Mouse (Mus musculus) frontal cortex, adult 2 months (tissue): ENCODE data around the gene Usp44. TPM values are rescaled to one million over a fixed set of nuclear protein-coding genes. Genes with fewer than 3 reads are reported as not detected.
A peak's percentile ranks its signal among the peaks of the same experiment; 100 is the strongest.
"Not testable (repeated sequence)": the region's sequence is repeated elsewhere in the genome, so short reads cannot be mapped to it uniquely, and the experiment has no call there.

Source experiments
- DNase-seq, 2 experiments: peaks; one replicate each; pipeline ENCODE4 v3.0.0; 2022; ENCODE audit warnings: low spot score in 1 of 2; ENCODE audit errors: extremely low spot score in 1 of 2
- polyA plus RNA-seq: library from polyadenylated mRNA; depleted of rRNA; stranded (reverse); fragments of >200 nt; gene quantifications from 2 replicates; pipeline ENCODE4 v1.2.3, GENCODE M21; 2012; rRNA removed

Gene Usp44
- 0.04 TPM in 2 replicates for polyA plus RNA-seq

DNA sequence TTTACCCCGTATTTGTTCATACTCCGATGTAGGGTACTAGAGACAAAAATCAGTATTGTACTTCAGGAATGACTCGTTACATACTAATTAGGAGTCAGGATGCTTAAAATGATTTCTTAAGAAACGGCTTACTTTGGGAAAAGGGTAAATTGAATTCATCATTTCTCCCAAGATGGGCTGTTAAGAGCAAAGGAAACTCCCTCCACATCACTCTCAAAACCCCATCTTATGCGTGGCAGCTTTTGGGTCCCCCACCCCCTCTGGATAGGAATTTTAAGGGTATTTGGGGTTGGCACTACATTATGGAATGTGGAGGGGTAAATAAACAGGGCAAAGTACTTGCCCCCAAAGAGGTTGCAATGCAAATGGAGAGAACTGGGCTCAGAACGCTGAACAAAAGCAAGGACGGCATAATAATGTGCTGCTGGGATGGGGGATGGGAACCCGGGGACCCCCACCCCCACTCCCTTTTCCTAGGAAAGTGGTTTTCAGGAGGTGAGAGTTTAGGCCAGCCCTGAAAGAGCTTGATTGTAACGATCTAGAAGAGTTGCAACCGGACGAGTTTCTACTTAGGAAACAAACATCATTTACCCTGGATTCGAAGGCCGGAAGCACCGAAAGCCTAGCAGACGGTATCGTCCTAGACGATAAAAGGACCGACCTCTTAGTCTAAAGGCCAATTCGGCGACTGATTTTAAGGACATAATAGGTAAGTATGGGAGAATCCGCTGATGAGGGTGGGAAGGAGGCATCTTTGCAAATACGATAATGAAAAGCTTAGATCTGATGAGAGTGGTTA is at the start of gene Usp44:
Gene Usp44, plus strand, starts transcription at position 625 of the 799 bp plus-strand sequence.
- DNase-seq = no peak

- DNase-seq = peak in 1 of 2 experiments; percentile 45
Observed at GRCm38 (mm10) chr10:93783216-93784013, 47.9 kb upstream of the Usp44 start.

- no peak for DNase-seq
Observed at GRCm38 (mm10) chr10:93799711-93800362, 31.5 kb upstream of the Usp44 start.

DNA sequence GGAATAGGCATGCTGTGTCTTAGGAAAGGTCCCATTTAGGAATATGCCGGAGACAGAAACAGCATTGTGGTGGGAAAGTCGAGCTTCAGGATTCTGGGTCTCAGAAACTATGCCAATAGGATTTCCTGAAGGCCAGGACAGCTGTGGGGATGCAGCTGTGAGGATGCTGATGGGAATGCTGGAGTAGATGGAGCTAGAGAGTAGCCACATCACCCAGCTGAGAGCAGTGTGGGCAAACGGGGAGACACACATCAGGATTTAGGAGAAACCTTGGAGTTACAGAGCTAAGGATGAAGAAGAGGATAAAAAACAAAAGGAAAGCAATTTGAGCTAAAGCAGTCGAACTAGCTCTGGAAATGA is 31.0 kb upstream of the Usp44 start:
- DNase-seq = no peak

GRCm38 (mm10) chr10:93800895-93801294 is 30.5 kb upstream of the Usp44 start:
- no peak for DNase-seq

- no peak for DNase-seq
Observed at GRCm38 (mm10) chr10:93803199-93803598, 28.2 kb upstream of the Usp44 start.

DNA sequence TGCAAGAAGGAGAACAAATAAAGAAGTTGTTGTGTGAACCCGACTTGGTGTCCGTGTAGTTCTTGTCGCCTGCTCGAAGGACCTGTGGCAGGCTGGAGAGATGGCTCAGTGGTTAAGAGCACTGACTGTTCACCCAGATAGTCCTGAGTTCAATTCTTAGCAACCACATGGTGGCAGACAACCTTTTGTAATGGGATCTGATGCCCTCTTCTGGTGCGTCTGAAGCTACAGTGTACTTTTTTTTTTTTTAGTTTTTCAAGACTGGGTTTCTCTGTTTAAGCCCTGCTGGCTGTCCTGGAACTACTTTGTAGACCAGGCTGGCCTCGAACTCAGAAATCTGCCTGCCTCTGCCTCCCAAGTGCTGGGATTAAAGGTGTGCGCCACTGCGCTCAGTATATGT is 21.9 kb upstream of the Usp44 start:
- DNase-seq = not testable (repeated sequence)

GRCm38 (mm10) chr10:93810590-93811185 is 20.7 kb upstream of the Usp44 start:
- DNase-seq = no peak

- DNase-seq = no peak
Observed at GRCm38 (mm10) chr10:93812098-93812497, 19.3 kb upstream of the Usp44 start.

DNA sequence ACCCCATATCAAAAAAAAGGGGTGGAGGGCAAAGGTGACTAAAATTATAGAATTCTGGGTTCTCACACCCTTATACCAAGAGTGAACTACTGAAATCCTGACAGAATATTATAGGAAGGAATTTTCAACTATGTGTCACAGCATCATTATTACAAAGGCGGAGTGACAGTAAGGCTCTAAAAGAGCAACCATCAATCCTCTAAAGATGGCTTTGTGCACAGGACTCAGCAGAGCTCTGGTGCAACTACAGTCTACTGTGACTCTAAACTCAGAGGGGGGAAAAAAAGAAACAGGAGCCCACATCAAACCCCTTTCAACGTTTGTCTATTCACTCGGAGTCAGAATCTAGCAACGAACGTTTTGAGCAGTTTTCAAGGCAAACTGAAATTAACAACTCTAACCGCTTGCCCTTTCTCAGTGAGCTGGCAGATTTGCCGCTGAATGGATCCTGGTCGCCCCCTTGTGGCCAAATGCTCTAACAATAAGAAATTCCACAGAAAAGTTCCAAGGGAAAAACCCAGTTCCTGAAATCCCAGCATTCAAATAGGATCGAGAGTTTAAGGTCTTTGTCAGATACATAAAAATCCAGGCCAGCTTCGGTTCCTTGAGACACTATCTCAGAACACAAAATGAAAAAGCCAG is 18.5 kb upstream of the Usp44 start:
- peak; percentile 18 to 95 for DNase-seq

DNA sequence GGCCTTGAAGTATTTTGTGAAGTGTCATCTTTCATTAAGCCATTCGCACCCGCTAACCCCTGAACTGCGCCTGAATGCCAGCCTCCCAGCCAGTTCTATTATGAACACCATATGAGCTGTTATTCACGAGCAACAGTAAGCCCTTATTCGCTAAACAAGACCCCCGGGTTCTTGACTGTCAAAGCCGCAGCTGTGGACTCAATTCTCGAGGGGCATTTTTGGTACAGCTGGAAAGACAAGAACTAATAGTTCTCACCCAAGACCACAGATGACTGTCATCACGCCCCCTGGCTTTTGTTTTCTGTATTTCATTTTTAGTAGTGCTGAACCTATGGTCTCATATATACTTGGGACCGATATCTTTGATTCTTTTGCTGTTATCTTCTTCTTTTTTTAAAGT is 17.6 kb upstream of the Usp44 start:
- DNase-seq = no peak

DNA sequence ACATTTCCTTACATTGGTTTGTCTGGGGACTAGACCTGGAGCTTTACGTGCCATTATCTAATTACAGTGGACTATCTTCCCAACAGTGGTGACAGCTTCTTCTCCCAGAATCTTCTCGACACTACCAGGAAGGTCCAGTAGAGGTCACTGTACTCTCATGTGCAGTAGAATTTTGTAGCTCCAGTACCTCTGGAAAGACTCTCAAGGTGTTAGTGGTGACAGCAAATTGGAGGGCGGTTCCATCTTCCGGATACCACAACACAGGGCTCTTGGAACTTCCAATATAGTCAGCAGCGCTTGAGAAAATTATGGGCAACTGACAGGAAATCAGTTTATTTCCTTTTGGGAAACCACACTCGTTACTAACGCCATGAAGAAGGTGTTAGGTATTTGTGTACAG is 12.7 kb upstream of the Usp44 start:
- peak; percentile 50 to 94 for DNase-seq

GRCm38 (mm10) chr10:93829898-93830831 is 1.2 kb upstream of the Usp44 start:
- DNase-seq = no peak

DNA sequence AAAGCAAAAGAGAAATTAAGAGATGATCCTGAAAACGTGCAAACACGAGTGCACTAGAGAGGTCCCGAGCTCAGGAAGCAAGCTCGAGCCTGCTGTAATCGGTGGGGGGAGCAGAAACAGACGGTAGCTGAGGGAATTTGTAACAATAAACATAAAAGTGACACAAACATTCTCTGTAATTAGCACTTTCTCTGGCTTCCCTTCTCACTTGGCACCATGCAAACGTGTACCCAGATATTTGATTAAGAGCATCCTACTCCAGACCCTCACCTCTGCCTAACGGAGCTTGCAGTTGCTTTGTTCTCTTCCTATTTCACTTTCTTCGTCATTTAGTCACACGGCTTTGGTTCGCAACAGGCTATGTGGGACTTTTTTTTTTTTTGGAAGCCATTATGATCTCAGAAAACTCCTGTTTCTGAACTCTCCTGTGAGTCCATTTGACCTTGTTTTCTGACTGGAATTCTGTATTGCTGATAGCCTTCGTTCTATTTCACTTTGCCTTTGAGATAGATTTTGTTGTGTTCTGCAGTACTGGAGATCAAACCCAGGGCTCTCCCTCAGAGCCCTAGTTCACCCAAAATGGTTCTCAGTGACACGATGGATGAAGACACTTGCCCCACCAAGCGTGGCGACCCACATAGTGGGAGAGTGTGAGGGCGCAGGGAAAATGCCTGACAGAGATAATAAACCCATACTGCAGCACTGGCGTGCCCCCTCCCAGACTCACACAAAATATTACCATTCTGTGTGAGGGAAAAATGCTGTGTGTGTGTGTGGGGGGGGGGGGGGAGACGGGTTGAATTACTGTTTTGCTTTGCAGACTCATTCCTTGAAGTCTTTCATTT is 597 bp downstream of the Usp44 start:
- DNase-seq = no peak

GRCm38 (mm10) chr10:93832811-93833210 is 1.5 kb downstream of the Usp44 start:
- DNase-seq = no peak

DNA sequence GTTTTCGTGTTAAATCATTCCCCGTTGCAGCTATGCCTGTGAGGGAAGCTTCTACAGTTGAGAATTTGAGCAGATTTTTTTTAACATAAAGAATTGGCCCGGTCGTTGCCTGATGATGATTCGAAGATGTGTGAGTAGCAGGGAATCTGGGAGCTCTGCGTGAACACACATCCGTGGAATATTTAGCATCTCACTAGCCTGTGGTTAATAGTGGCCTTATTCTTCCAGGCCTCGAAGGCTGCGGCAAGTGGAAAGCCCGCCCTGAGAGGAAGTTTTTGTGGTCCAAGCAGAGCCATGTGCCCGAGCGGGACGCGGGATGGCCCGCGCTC is 2.0 kb downstream of the Usp44 start:
- no peak for DNase-seq

- DNase-seq = no peak
Observed at GRCm38 (mm10) chr10:93833699-93834393, 2.5 kb downstream of the Usp44 start.

GRCm38 (mm10) chr10:93834394-93834745 is 3.0 kb downstream of the Usp44 start:
- no peak for DNase-seq
